Mouse (Mus musculus) heart, postnatal 0 days (tissue): ENCODE data around the gene Elane.

Experiments used
- CTCF ChIP-seq: IDR thresholded peaks from 2 replicates; pipeline ENCODE4 v1.5.1; 2016; ENCODE audit warnings: antibody characterized with exemption, control low read depth, low read depth
- EP300 ChIP-seq: IDR thresholded peaks from 2 replicates; pipeline ENCODE4 v1.6.1; 2016; ENCODE audit warnings: antibody characterized with exemption, low read depth

DNA sequence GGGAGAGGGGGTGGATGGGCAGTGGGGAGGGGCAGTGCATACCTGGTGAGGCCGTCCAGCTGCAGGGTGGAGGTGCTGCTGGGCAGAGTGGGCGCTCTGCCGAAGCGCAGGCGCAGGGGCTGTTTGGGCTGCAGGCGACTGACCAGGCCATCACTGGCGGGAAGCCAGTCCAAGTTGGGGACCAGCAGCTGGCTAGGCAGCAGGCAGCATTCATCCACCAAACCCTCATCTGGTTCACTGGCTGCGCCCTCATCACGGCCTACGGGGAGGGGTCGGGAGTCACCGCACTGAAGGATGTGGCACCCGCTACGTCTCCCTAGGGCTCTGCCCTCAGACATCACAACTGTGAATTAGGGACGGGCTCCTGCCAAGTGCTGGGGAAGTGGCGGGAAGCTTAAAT, 10.3 kb downstream of the Elane start:
- TF ChIP-seq EP300, result no peak
- no peak for TF ChIP-seq CTCF
